15 mouse cellular contexts compared by ENCODE assay signal in genomic region chr8:87466936-87467602, GRCm38 (mm10). TPM values are rescaled to one million over a fixed set of nuclear protein-coding genes. Genes with fewer than 3 reads are reported as not detected.
"Had no signal": no experiment of that assay in that cellular context is flagged by ENCODE, and none has a peak within 500 bp of the region (broad histone marks: within the 10 kb centered on the region; RNA-seq: fewer than 3 reads in every experiment).

No protein-coding gene starts in this region.

- H3K9me3 ChIP-seq: limb, embryonic 10.5 days; liver, embryonic 15.5 days; midbrain, embryonic 15.5 days; neural tube, embryonic 12.5 days had no signal

- ATAC-seq: midbrain, embryonic 15.5 days had no signal

- H3K9ac ChIP-seq: liver, embryonic 15.5 days; lung, embryonic 14.5 days; midbrain, embryonic 15.5 days; neural tube, embryonic 12.5 days had no signal

- DNase-seq: kidney, postnatal 25 days; lung, embryonic 14.5 days; lung, postnatal 10 days; lung, postnatal 4 days; thymus, postnatal 4 days had no signal

- H3K27ac ChIP-seq: left cerebral cortex, adult 2 months; limb, embryonic 10.5 days; liver, embryonic 15.5 days; midbrain, embryonic 15.5 days; neural tube, embryonic 12.5 days; stomach, postnatal 0 days had no signal

- H3K36me3 ChIP-seq: limb, embryonic 10.5 days; liver, embryonic 15.5 days; midbrain, embryonic 15.5 days; neural tube, embryonic 12.5 days had no signal

- H3K4me2 ChIP-seq: liver, embryonic 11.5 days; liver, embryonic 15.5 days; lung, embryonic 14.5 days; midbrain, embryonic 11.5 days; midbrain, embryonic 15.5 days; neural tube, embryonic 12.5 days had no signal

- H3K4me3 ChIP-seq: left cerebral cortex, adult 2 months; limb, embryonic 10.5 days; liver, embryonic 15.5 days; midbrain, embryonic 15.5 days; neural tube, embryonic 12.5 days had no signal

RNA-seq across cellular contexts. Expression of gene Cbln1, which starts 5.3 kb away (rescaled TPM):
- total RNA-seq: monocyte, adult 5-6 weeks; neutrophil, adult 5-6 weeks had no signal
- polyA plus RNA-seq: liver, embryonic 15.5 days; lung, embryonic 14.5 days had no signal
